12 mouse cellular contexts compared by ENCODE assay signal in the genomic region with DNA sequence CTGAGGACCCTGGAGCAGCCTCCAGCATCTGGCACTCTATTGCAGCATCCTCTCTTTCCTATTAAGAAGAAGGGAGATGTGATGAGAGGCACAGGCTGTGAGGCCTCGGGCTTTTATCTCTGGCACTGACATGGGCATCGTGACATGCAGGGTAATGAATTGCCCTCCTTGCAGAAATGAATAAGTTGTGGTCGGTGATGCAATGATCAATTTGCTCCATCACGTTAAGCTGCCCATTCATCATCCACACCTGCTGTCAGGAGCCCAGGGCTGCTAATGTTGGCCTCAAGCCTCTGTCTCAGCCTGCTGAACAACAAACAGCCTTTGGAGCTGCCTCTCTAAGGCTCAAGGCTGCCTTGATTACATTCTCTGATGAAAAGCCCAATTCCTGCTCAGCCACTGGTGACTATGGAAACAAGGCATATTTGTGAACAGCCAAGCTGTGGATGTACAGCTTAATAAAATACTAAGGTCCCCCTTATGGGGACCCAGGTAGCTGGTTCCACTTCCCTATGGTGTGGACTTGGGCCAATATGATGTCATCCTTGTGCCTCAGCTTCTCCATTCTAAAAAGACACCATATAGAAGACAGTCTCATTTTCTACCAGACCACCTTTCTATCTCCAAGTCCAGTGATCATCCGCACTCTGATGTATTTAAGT.
DNase-seq lines count a peak whose midpoint lies in the region; ATAC-seq and TF ChIP-seq lines count a peak whose summit lies in the region.
"Had no signal": no experiment of that assay in that cellular context is flagged by ENCODE, and none has a peak within 500 bp of the region (broad histone marks: within the 10 kb centered on the region; RNA-seq: fewer than 3 reads in every experiment).

No protein-coding gene starts in this region.

- peak overlapping the region; percentile 40 for H3K27ac ChIP-seq in midbrain, embryonic 15.5 days
- H3K27ac ChIP-seq in lung, postnatal 0 days (ENCODE audit: low read length), result no peak overlapping the region
- H3K27ac ChIP-seq: embryonic facial prominence, embryonic 12.5 days; liver, embryonic 13.5 days had no signal

- intact Hi-C loops in left cerebral cortex, postnatal 10 days (cut with DNase I), result no loop called here

- no peaks in the 10 kb centered on the region for H3K36me3 ChIP-seq in midbrain, embryonic 15.5 days (replicated peaks)
- H3K36me3 ChIP-seq in lung, postnatal 0 days (ENCODE audit: insufficient read depth, low read length), result no peaks in the 10 kb centered on the region
- H3K36me3 ChIP-seq: embryonic facial prominence, embryonic 12.5 days; heart, embryonic 12.5 days; liver, embryonic 13.5 days had no signal

- peak; percentile 94 for ATAC-seq in midbrain, embryonic 15.5 days (replicated peaks)
- ATAC-seq in lung, postnatal 0 days, result no peak
- ATAC-seq: inflammation-experienced regulatory T-cells, adult 6 months had no signal

- H3K4me1 ChIP-seq in midbrain, embryonic 15.5 days, result peaks cover 7% of the 10 kb centered on the region; the same call in 1 of the 2 replicates
- no peaks in the 10 kb centered on the region for H3K4me1 ChIP-seq in lung, postnatal 0 days (ENCODE audit: insufficient read depth, low read depth, low read length)
- H3K4me1 ChIP-seq: embryonic facial prominence, embryonic 12.5 days; heart, embryonic 12.5 days; liver, embryonic 13.5 days had no signal

- 28% methylated on average over 5 of the region's 5 CpGs for WGBS in midbrain, embryonic 15.5 days
- WGBS in lung, postnatal 0 days, result 50% methylated on average over 5 of the region's 5 CpGs

- H3K4me2 ChIP-seq in midbrain, embryonic 15.5 days, result no peak overlapping the region
- no peak overlapping the region for H3K4me2 ChIP-seq in lung, postnatal 0 days (replicated peaks; ENCODE audit: low read depth, low read length)
- H3K4me2 ChIP-seq: embryonic facial prominence, embryonic 12.5 days; heart, embryonic 12.5 days; liver, embryonic 13.5 days had no signal

- H3K4me3 ChIP-seq in midbrain, embryonic 15.5 days, result no peak overlapping the region
- no peak overlapping the region for H3K4me3 ChIP-seq in lung, postnatal 0 days (ENCODE audit: low read depth, low read length)
- H3K4me3 ChIP-seq: embryonic facial prominence, embryonic 12.5 days; heart, embryonic 12.5 days; liver, embryonic 13.5 days had no signal

- peak; percentile 17 to 33 for DNase-seq in left cerebral cortex, postnatal 10 days (ENCODE audit: extremely low spot score in 1 of 2, low spot score in 2 of 2)
- no peak for DNase-seq in left cerebral cortex, adult 9 months (ENCODE audit: low spot score in 2 of 2)
- peak; percentile 28 for DNase-seq in cerebellum, adult 9-11 months
- peak; percentile 31 for DNase-seq in gonadal fat pad, adult 2 months (ENCODE audit: low read depth)
- no peak for DNase-seq in lung, postnatal 0 days (ENCODE audit: low spot score)
- DNase-seq in liver, result no peak
- no peak for DNase-seq in adrenal gland, postnatal 25 days
- DNase-seq: liver, embryonic 13.5 days had no signal

- no peak overlapping the region for H3K9ac ChIP-seq in midbrain, embryonic 15.5 days
- H3K9ac ChIP-seq in lung, postnatal 0 days (replicated peaks; ENCODE audit: low read depth), result no peak overlapping the region
- H3K9ac ChIP-seq: embryonic facial prominence, embryonic 12.5 days; heart, embryonic 12.5 days; liver, embryonic 13.5 days had no signal

- no peak for TF ChIP-seq CTCF in lung, postnatal 0 days (IDR thresholded peaks at IDR 0.05)

- no peak for TF ChIP-seq EP300 in lung, postnatal 0 days (IDR thresholded peaks at IDR 0.05)

- no peaks in the 10 kb centered on the region for H3K27me3 ChIP-seq in midbrain, embryonic 15.5 days (replicated peaks)
- H3K27me3 ChIP-seq in lung, postnatal 0 days (replicated peaks; ENCODE audit: insufficient read depth, low read length), result no peaks in the 10 kb centered on the region
- H3K27me3 ChIP-seq: embryonic facial prominence, embryonic 12.5 days; heart, embryonic 12.5 days; liver, embryonic 13.5 days had no signal

- no peaks in the 10 kb centered on the region for H3K9me3 ChIP-seq in midbrain, embryonic 15.5 days
- no peaks in the 10 kb centered on the region for H3K9me3 ChIP-seq in lung, postnatal 0 days (ENCODE audit: low read length)
- H3K9me3 ChIP-seq: embryonic facial prominence, embryonic 12.5 days; heart, embryonic 12.5 days; liver, embryonic 13.5 days had no signal

Comparison
In these comparisons a context has a peak if more than half of its experiments do, and no peak if none do; other contexts are left out.
1. DNase-seq: peak in left cerebral cortex, postnatal 10 days (2 of 2), cerebellum, adult 9-11 months (single experiment) and gonadal fat pad, adult 2 months (single experiment); none in left cerebral cortex, adult 9 months (0 of 2), lung, postnatal 0 days (single experiment), liver (single experiment) and adrenal gland, postnatal 25 days (single experiment).